8 mouse cellular contexts compared by ENCODE assay signal in the genomic region with DNA sequence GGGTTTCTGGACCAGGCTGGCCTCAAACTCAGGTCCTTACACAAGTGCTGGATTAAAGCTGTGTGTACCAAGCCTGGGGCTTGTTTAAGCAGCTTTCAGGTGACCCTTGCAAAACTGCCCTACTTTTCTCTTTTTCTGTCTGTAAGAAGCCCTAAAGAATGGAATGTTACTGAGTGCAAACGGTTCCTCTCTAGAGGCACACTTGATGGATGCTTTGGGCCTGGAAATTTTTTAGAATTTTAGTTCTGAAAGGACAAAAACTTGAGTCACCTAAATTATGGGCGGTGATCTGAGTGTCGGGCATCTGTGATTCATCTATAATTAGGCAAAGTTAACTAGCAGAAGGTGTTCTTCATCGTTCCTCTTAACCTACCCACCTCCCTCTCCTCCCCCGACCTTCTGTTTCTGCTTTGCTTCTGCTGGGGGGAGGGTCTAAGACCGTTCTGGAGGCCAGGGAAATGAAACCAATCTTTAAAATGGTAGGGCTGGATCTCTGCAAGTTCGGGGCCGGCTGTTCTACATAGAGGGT. TPM values are rescaled to one million over a fixed set of nuclear protein-coding genes. Genes with fewer than 3 reads are reported as not detected.
DNase-seq lines count a peak whose midpoint lies in the region; ATAC-seq and TF ChIP-seq lines count a peak whose summit lies in the region.

No protein-coding gene starts in this region.

- peak overlapping the region; percentile 49 for H3K9ac ChIP-seq in lung, embryonic 15.5 days
- peak overlapping the region; percentile 99 for H3K9ac ChIP-seq in forebrain, embryonic 12.5 days
- H3K9ac ChIP-seq in limb, embryonic 14.5 days (ENCODE audit: low read depth, low read length, severe bottlenecking) = peak overlapping the region; percentile 93; the same call in 1 of the 2 replicates

- H3K9me3 ChIP-seq in lung, embryonic 15.5 days = no peaks in the 10 kb centered on the region
- no peaks in the 10 kb centered on the region for H3K9me3 ChIP-seq in forebrain, embryonic 12.5 days
- no peaks in the 10 kb centered on the region for H3K9me3 ChIP-seq in limb, embryonic 14.5 days (ENCODE audit: control insufficient read depth, low read length)

- H3K27me3 ChIP-seq in cerebellum, adult 2 months (ENCODE audit: control insufficient read depth, insufficient read depth, low read length) = no peaks in the 10 kb centered on the region
- H3K27me3 ChIP-seq in lung, embryonic 15.5 days = no peaks in the 10 kb centered on the region
- no peaks in the 10 kb centered on the region for H3K27me3 ChIP-seq in forebrain, embryonic 12.5 days
- H3K27me3 ChIP-seq in limb, embryonic 14.5 days (ENCODE audit: control insufficient read depth, insufficient read depth, low read length) = no peaks in the 10 kb centered on the region
- H3K27me3 ChIP-seq in splenic B cell, adult 2 months (ENCODE audit: control insufficient read depth, insufficient read depth, low read length, poor library complexity, severe bottlenecking) = no peaks in the 10 kb centered on the region

- no peak overlapping the region for H3K4me3 ChIP-seq in cerebellum, adult 2 months (replicated peaks; ENCODE audit: insufficient read depth, low read depth, low read length)
- peak overlapping the region; percentile 18; the same call in 1 of the 2 replicates for H3K4me3 ChIP-seq in lung, embryonic 15.5 days
- peak overlapping the region; percentile 99; the same call in 1 of the 2 replicates for H3K4me3 ChIP-seq in forebrain, embryonic 12.5 days (replicated peaks)
- no peak overlapping the region; the same call in 1 of the 2 replicates for H3K4me3 ChIP-seq in limb, embryonic 14.5 days (replicated peaks; ENCODE audit: low read length)

- no peak for TF ChIP-seq CTCF in cerebellum, adult 2 months (IDR thresholded peaks at IDR 0.05; ENCODE audit: borderline replicate concordance, insufficient read depth, low read depth, low read length)

- H3K4me1 ChIP-seq in cerebellum, adult 2 months (ENCODE audit: control insufficient read depth, insufficient read depth, low read length) = peaks cover 12% of the 10 kb centered on the region
- peaks cover 53% of the 10 kb centered on the region for H3K4me1 ChIP-seq in lung, embryonic 15.5 days
- H3K4me1 ChIP-seq in forebrain, embryonic 12.5 days = peaks cover 39% of the 10 kb centered on the region
- peaks cover 30% of the 10 kb centered on the region for H3K4me1 ChIP-seq in limb, embryonic 14.5 days (ENCODE audit: control insufficient read depth, insufficient read depth, low read length)

- H3K4me2 ChIP-seq in lung, embryonic 15.5 days = peak overlapping the region; percentile 85
- H3K4me2 ChIP-seq in forebrain, embryonic 12.5 days = peak overlapping the region; percentile 95
- peak overlapping the region; percentile 97; the same call in 1 of the 2 replicates for H3K4me2 ChIP-seq in limb, embryonic 14.5 days (replicated peaks; ENCODE audit: low read depth, low read length, severe bottlenecking)

- no peak for TF ChIP-seq POLR2A in cerebellum, adult 2 months (IDR thresholded peaks at IDR 0.05; ENCODE audit: borderline replicate concordance, insufficient read depth, low read length)
- TF ChIP-seq POLR2A in limb, embryonic 14.5 days (IDR thresholded peaks at IDR 0.05; ENCODE audit: borderline replicate concordance, extremely low read depth, insufficient read depth, insufficient read length) = no peak

- DNase-seq in cerebellum, adult 2 months = peak in 1 of 2 experiments; percentile 44
- DNase-seq in cerebellum, postnatal 4 days (ENCODE audit: low spot score in 2 of 2) = no peak
- DNase-seq in lung, postnatal 25 days (ENCODE audit: low spot score) = no peak
- no peak for DNase-seq in limb, embryonic 14.5 days (ENCODE audit: low spot score)
- DNase-seq in splenic B cell, adult 2 months (ENCODE audit: low read depth, low spot score) = peak; percentile 66

- H3K27ac ChIP-seq in cerebellum, adult 2 months (ENCODE audit: insufficient read depth, low read length) = peak overlapping the region; percentile 98
- peak overlapping the region; percentile 99 for H3K27ac ChIP-seq in lung, embryonic 15.5 days
- peak overlapping the region; percentile 100 for H3K27ac ChIP-seq in forebrain, embryonic 12.5 days
- H3K27ac ChIP-seq in limb, embryonic 14.5 days (replicated peaks; ENCODE audit: low read depth, low read length) = peak overlapping the region; percentile 100

- H3K36me3 ChIP-seq in lung, embryonic 15.5 days = no peaks in the 10 kb centered on the region
- no peaks in the 10 kb centered on the region for H3K36me3 ChIP-seq in forebrain, embryonic 12.5 days (replicated peaks)
- H3K36me3 ChIP-seq in limb, embryonic 14.5 days (ENCODE audit: control insufficient read depth, insufficient read depth, low read length) = peaks cover 9% of the 10 kb centered on the region
- H3K36me3 ChIP-seq in splenic B cell, adult 2 months (ENCODE audit: control insufficient read depth, insufficient read depth, low read length, poor library complexity, severe bottlenecking) = peaks cover 5% of the 10 kb centered on the region; the same call in 1 of the 2 replicates

- 30% methylated on average over 8 of the region's 8 CpGs for WGBS in cerebellum, adult 2 months
- WGBS in lung, embryonic 15.5 days = 34% methylated on average over 8 of the region's 8 CpGs
- 31% methylated on average over 8 of the region's 8 CpGs for WGBS in forebrain, embryonic 12.5 days
- 10% methylated on average over 8 of the region's 8 CpGs for WGBS in limb, embryonic 14.5 days

- ATAC-seq in lung, embryonic 15.5 days (ENCODE audit: borderline replicate concordance, extremely low read depth, low FRiP score, low TSS enrichment) = no peak
- no peak for ATAC-seq in forebrain, embryonic 12.5 days (ENCODE audit: low FRiP score)
- ATAC-seq in limb, embryonic 14.5 days (ENCODE audit: low FRiP score, low read depth) = no peak
- no peak for ATAC-seq in inflammation-experienced regulatory T-cells, adult 6 months

RNA-seq across cellular contexts. Expression of gene Scyl1, which starts 33.2 kb away (rescaled TPM):
- 158 and 170 TPM in 2 replicates for polyA plus RNA-seq in cerebellum, adult 2 months (2012; rRNA removed)
- polyA plus RNA-seq in lung, embryonic 15.5 days (2015; fragmentation: Nextera tagmentation; extraction: Ambion mirVana) = 76.1 and 83.6 TPM in 2 replicates
- 63.4 and 65.3 TPM in 2 replicates for polyA plus RNA-seq in forebrain, embryonic 12.5 days (2016; fragmentation: Nextera tagmentation; extraction: Ambion mirVana)
- 152 and 186 TPM in 2 replicates for polyA plus RNA-seq in limb, embryonic 14.5 days (2012; rRNA removed)
- polyA plus RNA-seq in limb, embryonic 14.5 days (2014; fragmentation: Nextera tagmentation; extraction: Ambion mirVana) = 78.4 and 81.1 TPM in 2 replicates
- 10 to 100 TPM; 14.2 to 19.5 (median 15.4) TPM for polyA plus RNA-seq in inflammation-experienced regulatory T-cells, adult 6 months (2017; shearing (Covaris generic))

Comparison
In these comparisons a context has a peak if more than half of its experiments do, and no peak if none do; other contexts are left out.
1. H3K4me3 ChIP-seq: peak in lung, embryonic 15.5 days (single experiment) and forebrain, embryonic 12.5 days (single experiment); none in cerebellum, adult 2 months (single experiment) and limb, embryonic 14.5 days (single experiment).
2. H3K9ac ChIP-seq: peak in every context shown above with its lines; median percentile 99 in forebrain, embryonic 12.5 days; 93 in limb, embryonic 14.5 days; 49 in lung, embryonic 15.5 days.
3. Peak in every context shown above with its lines, with median percentiles within 50 percentile points of each other: H3K27ac ChIP-seq and H3K4me2 ChIP-seq.